Mouse (Mus musculus) right cerebral cortex, postnatal 10 days (tissue): ENCODE results near the gene Slc22a12.
A peak's percentile ranks its signal among the peaks of the same experiment; 100 is the strongest.

Experiments
- DNase-seq, 2 experiments: peaks; one replicate each; pipeline ENCODE4 v3.0.0; 2021; ENCODE audit warnings: low spot score in 2 of 2

Gene Slc22a12

GRCm38 (mm10) chr19:6541521-6541920 lies 1.3 kb downstream of the Slc22a12 start:
- DNase-seq, result no peak

- DNase-seq, result no peak
Measured at GRCm38 (mm10) chr19:6540191-6540590, 2.6 kb downstream of the Slc22a12 start.

GRCm38 (mm10) chr19:6539592-6539991 lies 3.2 kb downstream of the Slc22a12 start:
- no peak for DNase-seq

GRCm38 (mm10) chr19:6538546-6538945 lies 4.3 kb downstream of the Slc22a12 start:
- DNase-seq, result no peak

GRCm38 (mm10) chr19:6537526-6537925 lies 5.3 kb downstream of the Slc22a12 start:
- no peak for DNase-seq

GRCm38 (mm10) chr19:6536696-6537095 lies 6.1 kb downstream of the Slc22a12 start:
- no peak for DNase-seq

- DNase-seq, result no peak
Measured at GRCm38 (mm10) chr19:6536201-6536600, 6.6 kb downstream of the Slc22a12 start.

GRCm38 (mm10) chr19:6534118-6534415 lies 8.8 kb downstream of the Slc22a12 start:
- DNase-seq, result no peak

GRCm38 (mm10) chr19:6533290-6534117 lies 9.3 kb downstream of the Slc22a12 start:
- DNase-seq, result peak in 1 of 2 experiments; percentile 59

- peak in 1 of 2 experiments; percentile 62 for DNase-seq
Measured at GRCm38 (mm10) chr19:6532656-6533055, 10.2 kb downstream of the Slc22a12 start.

- no peak for DNase-seq
Measured at GRCm38 (mm10) chr19:6531832-6532471, 10.9 kb downstream of the Slc22a12 start.

GRCm38 (mm10) chr19:6531011-6531631 lies 11.7 kb downstream of the Slc22a12 start:
- no peak for DNase-seq

- DNase-seq, result no peak
Measured at GRCm38 (mm10) chr19:6530359-6530758, 12.5 kb downstream of the Slc22a12 start.

- DNase-seq, result no peak
Measured at GRCm38 (mm10) chr19:6529265-6529985, 13.4 kb downstream of the Slc22a12 start.

GRCm38 (mm10) chr19:6527839-6528531 lies 14.8 kb downstream of the Slc22a12 start:
- DNase-seq, result no peak

- no peak for DNase-seq
Measured at GRCm38 (mm10) chr19:6527439-6527838, 15.4 kb downstream of the Slc22a12 start.

- DNase-seq, result no peak
Measured at GRCm38 (mm10) chr19:6526010-6526409, 16.8 kb downstream of the Slc22a12 start.

GRCm38 (mm10) chr19:6525023-6525422 lies 17.8 kb downstream of the Slc22a12 start:
- DNase-seq, result no peak

- DNase-seq, result no peak
Measured at GRCm38 (mm10) chr19:6522289-6522688, 20.5 kb downstream of the Slc22a12 start.

- no peak for DNase-seq
Measured at GRCm38 (mm10) chr19:6521630-6522029, 21.2 kb downstream of the Slc22a12 start.

GRCm38 (mm10) chr19:6519483-6519882 lies 23.3 kb downstream of the Slc22a12 start:
- no peak for DNase-seq

GRCm38 (mm10) chr19:6518601-6519000 lies 24.2 kb downstream of the Slc22a12 start:
- peak; percentile 79 to 86 for DNase-seq
